Mouse (Mus musculus) R1 (cell line): Measurements from ENCODE around the gene Ubtd1.
A peak's percentile ranks its signal among the peaks of the same experiment; 100 is the strongest.

Experiments used
- DNase-seq: peaks from one replicate; pipeline ENCODE4 v3.0.0-alpha.2; 2018; ENCODE audit warnings: low read depth, low spot score

Gene Ubtd1

GRCm38 (mm10) chr19:41994023-41994422, 12.5 kb downstream of the Ubtd1 start:
- DNase-seq, result no peak

GRCm38 (mm10) chr19:41995483-41995882, 13.9 kb downstream of the Ubtd1 start:
- peak; percentile 52 for DNase-seq

GRCm38 (mm10) chr19:41997090-41997489, 15.5 kb downstream of the Ubtd1 start:
- no peak for DNase-seq

DNA sequence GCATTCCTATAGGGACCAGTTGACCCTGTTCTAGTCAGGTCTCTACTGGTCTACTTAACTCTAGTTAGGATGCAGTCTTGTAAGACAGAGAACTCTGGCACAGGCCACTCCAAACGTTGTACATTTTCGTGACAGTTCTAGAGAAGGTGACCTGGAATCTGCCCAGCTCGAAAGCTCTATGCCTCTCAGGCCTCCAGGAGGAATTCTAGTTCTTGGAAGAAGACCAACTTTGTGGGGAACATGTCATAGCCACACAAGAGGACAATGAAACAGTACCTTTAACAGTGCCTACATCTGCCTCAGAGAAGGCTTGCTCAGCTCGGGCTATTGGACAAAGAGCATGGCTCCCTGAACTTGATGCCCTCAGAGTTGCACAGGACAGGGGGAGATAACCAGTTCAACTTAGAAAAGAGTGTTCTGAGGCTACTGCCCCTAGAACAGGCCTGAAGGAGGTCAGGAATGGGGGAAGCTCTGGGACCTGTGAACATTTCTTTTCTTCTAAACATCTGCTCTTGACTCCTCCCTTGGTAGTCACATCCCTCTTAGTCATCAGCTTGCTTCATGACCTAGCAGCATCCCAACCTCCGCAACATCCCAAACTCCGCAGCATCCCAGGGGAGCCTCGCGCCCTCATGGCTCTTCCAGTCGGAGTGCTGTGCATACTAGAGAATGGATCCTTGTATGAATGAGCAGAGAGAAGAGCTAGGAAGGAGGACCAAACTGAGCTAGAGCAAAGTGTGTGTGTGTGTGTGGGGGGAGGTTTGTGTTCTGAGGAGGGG, 17.4 kb downstream of the Ubtd1 start:
- DNase-seq, result no peak

- no peak for DNase-seq
These were observed 18.2 kb downstream of the Ubtd1 start for GRCm38 (mm10) chr19:41999688-42000283.

GRCm38 (mm10) chr19:42000446-42000958, 18.9 kb downstream of the Ubtd1 start:
- peak; percentile 41 for DNase-seq

DNA sequence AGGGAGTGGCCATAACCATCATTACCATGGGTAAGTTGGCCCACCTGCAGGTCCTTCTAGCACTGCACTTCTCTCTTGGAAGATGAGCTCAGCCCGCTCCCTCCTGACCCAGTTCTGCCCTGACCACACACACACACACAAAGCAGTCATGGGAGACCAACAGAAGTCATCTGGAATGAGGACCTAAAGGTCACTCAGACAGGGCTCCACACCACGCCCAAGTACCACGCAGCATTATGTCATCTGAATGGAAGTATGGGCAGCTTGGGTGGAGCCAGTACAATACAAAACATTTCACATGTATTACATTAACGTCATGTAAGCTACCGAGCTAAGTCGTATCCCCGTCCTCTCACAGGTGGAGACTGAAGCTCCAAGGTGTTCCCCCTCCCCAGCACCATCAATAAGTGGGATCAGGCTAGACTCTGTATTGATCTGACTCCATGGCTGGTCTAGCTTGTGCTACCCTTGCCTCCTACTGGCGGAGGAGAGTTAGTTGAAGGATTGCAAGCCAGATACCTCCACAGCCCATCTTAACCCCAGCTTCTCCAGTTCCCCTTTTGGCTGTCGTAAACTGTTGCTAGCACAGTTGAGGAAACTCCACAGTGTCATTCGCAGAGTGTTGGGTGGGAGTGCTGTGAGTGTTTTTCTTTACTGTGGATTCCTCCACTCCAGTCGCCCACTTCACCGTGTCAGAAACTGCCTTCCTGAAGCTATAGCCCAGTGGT, 19.9 kb downstream of the Ubtd1 start:
- DNase-seq, result no peak

DNA sequence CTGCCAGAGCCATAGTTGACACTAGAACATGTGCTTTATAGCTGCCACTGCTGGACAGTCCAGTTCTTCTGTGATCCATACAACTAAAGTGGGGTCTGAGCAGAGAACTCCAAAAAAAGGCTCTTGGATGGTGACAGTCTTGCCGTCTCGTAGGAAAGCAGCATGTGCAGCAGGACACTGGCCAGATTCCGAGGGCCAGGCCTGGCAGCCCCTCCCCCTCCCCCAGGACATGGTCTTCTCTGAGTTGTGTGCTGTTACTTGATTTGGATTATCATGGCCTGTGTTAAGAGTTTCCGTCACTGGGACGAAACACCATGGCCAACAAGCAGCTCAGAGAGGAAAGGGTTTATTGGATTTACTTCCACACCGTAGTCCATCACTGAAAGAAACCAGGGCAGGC, 22.7 kb downstream of the Ubtd1 start:
- DNase-seq, result no peak

DNA sequence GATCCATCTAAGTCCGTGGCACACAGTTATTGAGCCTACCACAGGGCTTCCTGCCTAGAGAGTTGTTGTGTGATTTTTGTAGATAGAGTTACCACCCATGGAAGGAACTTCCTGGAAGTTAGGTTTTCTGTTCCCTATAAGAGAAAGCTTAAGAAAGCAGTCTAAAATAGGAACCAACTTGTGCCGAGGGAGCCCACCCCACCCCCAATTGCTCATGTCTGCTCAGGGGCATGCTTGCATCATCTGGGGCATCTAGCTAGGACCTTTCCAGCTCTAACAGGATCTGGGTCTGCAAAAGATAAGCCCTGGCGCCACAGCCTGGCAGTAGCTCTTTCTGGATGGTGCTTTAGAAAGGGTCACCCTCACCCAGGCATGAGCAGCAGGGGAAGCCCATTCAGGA, 24.1 kb downstream of the Ubtd1 start:
- no peak for DNase-seq

DNA sequence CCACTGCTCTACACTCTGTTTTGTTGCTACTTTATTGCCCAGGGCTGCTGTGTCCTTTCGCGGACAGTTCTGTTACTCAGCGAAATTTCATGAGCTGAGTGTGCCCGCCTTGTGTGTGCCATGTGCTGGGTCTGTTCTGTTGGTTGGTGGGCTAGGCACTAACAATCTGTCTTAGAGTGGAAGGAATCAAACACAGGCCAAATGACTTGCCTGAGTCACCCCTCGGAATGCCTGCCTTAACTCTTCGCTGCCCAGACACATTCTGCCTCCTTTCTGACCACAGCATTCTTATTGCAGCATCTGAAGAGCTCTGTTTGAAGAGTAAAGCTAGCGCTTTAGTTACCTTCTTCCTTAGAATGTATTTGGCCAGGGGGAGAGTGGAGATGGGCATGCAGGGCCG, 25.0 kb downstream of the Ubtd1 start:
- DNase-seq, result no peak

DNA sequence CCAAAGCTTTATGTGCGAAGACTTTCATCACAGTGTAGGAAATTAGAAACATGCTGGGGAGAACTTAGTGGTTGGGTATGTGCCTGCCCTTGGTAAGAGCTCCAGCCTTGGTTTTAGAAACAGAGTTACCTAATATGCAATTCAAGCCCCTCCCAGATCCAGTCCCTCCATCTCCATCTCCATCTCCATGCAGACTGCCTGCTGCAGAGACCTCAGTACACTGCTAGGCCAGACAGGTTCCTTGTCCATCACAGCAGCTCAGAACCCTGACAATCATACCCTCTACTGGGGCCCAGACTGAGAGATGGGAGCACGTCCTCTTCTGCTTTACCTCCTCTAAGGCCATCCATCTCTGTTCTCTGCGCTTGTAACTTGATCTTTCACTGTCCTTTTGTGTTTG, 27.0 kb downstream of the Ubtd1 start:
- no peak for DNase-seq

DNA sequence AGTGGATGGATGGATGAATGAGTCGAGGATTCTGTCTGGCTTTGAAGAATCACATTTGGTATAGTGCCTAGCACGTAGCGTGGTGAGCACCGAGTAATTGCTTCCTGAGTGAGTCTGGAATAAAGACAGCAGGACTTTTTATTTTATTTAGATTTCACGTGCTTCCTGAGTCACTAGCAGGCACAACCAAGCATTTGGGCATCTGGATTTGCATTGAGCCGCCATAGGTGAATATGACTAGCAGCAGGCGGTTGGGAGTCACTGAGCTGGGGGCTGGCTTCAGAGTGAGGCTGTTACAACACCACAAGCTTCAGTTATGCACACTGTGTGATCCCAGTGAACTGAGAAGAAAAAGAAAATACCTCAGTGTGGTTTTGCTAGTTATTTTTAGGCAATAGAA, 27.5 kb downstream of the Ubtd1 start:
- no peak for DNase-seq

GRCm38 (mm10) chr19:42010436-42010835, 28.9 kb downstream of the Ubtd1 start:
- no peak for DNase-seq

- DNase-seq, result no peak
These were observed 29.6 kb downstream of the Ubtd1 start for GRCm38 (mm10) chr19:42011123-42011522.

- DNase-seq, result no peak
These were observed 32.8 kb downstream of the Ubtd1 start for GRCm38 (mm10) chr19:42014231-42014825.

GRCm38 (mm10) chr19:42015001-42015400, 33.4 kb downstream of the Ubtd1 start:
- DNase-seq, result no peak

GRCm38 (mm10) chr19:42016251-42016650, 34.7 kb downstream of the Ubtd1 start:
- DNase-seq, result no peak

GRCm38 (mm10) chr19:42016840-42017239, 35.3 kb downstream of the Ubtd1 start:
- DNase-seq, result no peak

DNA sequence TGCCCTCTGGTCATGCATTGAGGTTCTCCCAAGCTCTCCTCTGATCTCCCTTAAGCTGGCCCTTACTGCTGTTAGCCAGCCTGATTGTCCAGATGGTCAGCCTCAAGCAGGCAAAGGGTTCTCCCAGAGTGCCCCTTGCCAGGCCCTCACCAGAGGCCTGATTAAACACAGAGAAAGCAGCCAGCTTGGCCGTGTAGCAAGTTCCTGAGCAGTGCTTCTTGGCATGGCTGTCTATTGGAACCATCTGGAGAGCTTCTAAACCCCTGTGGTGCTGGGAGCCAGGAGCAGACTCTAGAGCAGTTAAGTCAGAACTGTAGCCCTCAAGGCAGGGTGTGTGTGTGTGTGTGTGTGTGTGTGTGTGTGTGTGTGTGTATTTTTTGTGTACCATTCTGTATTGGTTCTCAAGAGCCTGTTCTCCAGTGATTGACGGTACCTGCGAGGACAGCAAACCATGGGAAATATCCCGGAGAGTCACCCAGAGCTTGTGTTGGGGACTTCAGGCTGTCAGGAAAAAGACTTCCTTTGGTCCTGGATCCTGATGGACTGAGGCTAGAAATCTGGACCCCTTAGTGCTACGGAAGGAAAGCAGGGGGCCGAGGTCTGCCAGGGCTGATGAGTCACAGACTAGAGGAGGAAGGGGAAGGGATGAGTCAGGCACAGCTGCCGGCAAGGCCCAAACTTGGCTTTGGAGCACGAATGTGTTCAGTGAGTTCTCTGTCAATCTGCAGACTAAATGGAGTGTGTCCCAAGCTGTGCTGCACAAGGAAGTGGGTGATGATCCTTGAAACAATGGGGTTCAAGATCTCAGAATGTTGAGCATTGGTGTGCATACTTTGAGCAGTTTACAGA, 36.1 kb downstream of the Ubtd1 start:
- no peak for DNase-seq

DNA sequence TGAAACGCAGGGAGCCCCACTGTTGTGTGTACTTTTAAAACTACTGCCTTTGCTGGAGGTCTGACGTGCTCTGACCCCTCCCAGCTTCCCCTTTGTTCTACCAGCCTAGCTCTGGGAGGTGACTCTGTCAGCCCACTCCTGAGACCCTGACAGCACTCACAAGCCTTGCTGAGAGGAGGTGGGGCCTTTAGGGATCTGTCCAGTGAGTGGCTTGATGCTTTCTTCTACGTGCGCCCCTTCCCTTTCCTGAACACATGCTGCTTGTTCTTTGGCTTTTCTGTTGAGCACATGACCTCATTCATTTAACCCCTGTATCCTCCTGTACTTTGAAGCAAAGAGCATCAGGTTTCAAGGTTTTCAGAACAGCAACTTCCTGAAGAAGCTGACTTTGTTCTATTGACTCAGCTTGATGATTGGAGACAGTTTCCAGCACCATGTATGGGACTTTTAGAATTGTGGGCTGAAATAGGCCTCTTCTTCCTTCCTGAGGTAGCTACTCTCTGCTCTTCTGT, 37.5 kb downstream of the Ubtd1 start:
- DNase-seq, result peak; percentile 45
